Mouse (Mus musculus): ENCODE results near the gene Neurog2. TPM values are rescaled to one million over a fixed set of nuclear protein-coding genes. Genes with fewer than 3 reads are reported as not detected.

Gene Neurog2
- total RNA-seq (2021): not detected
- long read RNA-seq, experiment 1: 0 reads
- long read RNA-seq, experiment 2: 0 reads

DNA sequence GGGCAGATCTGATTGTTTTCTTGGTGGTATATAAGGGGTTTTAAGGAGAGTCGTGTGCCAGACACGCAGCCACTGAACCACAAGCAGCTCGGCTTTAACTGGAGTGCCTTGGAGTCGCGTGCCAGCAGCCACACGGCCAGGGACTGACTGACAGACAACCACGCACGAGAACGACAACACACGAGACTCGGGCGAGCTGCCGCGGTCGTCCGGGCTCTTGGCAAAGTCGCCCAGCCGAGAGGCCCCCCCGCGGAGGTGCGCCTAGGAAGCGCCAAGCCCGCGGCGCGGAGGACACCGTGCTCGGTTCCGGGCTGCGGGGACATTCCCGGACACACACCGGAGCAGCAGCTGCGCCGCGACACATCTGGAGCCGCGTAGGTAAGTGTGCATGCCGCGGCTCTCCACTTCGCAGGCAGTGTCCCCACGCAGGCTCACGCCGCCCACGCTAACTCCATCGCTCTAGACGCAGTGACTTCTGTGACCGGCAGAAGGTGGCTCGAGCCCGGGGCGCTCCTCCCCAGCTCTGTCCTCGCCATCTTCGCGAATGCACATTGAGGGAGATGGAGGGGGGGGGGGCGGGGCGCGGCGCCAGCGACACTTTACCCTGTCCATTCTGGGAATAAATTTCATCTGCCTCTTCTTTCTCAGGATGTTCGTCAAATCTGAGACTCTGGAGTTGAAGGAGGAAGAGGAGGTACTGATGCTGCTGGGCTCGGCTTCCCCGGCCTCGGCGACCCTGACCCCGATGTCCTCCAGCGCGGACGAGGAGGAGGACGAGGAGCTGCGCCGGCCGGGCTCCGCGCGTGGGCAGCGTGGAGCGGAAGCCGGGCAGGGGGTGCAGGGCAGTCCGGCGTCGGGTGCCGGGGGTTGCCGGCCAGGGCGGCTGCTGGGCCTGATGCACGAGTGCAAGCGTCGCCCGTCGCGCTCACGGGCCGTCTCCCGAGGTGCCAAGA is at the start of gene Neurog2:
TSS of gene Neurog2 (plus strand) at position 56 of the 953 bp plus-strand sequence.
- DNase-seq (ENCODE audit: low spot score in 2 of 2): no peak

DNA sequence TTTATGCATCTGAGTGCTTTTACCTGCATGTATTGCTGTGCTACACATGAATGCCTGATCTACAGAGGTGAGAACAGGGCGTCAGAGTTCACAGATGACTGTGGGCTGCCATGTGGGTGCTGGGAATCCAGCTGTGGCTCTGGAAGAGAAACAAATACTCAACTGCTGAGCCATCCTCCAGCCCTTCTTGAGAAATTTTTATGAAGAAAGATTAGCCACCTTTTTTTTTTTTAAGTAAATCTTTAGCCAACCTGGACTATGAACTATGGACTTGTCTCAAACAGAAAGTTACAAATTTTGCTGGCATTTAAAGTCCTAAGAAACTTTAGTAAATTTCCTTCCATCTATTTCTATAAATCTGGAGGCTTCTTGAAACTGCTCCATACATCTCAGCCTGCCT is 35.8 kb upstream of the Neurog2 start:
- DNase-seq (ENCODE audit: low spot score in 2 of 2): no peak

DNA sequence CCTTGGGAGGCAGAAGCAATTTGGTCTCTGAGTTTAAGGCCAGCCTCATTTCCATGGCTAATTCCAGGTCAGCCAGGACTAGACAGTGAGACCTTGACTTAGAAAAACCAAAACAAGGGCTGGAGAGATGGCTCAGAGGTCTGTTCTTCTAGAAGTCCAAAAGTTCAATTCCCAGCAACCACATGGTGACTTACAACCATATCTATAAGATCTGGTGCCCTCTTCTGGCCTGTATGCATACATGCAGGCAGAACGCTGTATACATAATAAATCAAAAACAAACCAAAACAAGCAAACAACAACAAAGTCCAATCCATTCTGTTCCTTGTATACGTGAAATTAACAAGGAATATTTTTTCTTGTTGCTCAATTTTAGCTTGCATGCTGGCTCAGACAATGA is 24.8 kb upstream of the Neurog2 start:
- DNase-seq (ENCODE audit: low spot score in 2 of 2): no peak

DNA sequence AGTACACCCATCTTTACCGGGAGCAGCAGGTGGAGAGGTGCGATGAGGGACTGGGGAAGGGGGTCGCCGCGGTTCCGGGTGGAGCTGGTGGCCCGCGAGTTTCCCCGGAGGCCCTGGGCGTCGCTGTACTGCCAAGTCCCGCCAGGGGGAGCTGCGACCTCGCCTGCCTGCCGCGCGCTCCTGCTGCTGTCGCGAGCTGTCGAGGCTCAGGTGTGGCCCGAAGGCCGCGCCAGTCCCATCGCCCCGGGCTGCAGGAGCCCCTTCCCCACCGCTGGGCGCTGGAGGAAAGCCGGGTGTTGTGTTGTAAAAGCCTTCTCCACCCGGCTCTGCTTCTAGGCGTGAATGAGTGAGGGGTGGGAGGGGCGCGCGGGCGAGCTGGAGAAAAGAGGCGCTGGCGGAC is 7.6 kb upstream of the Neurog2 start:
- peak; percentile 39 to 48 for DNase-seq (ENCODE audit: low spot score in 2 of 2)

DNA sequence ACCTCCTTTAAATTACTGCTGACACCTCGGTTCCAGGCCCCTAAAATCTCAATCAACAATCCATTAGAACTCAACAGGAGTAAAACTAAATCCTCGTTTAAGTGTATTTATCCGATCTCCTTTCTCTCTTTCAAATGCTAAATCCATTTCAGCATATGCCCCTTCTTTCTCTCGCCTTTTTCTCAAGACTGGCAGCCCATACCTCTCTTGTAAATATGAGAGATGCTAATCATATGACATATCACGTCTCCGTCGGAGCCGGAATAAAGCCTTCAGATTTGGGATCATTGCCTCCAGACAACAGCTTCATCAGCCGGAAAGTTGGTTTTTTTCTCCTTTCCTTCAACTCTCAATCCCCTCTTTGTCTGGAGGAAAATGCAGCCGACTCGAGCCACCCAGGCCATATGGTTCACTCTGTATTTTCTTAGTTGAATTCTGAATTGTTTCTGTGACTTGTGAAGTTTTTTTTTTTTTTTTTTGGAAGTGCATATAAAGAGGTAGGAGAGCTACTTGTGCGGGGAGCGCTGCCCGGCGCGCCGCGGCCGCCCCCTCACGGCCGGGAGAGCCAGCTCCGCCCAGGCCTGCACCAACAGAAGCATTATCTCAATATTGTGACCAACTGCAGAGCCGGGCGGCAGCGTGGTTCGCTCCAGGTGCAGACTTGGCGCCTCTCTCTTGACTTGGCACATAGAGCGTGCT is 7.1 kb upstream of the Neurog2 start:
- DNase-seq (ENCODE audit: low spot score in 2 of 2): no peak

DNA sequence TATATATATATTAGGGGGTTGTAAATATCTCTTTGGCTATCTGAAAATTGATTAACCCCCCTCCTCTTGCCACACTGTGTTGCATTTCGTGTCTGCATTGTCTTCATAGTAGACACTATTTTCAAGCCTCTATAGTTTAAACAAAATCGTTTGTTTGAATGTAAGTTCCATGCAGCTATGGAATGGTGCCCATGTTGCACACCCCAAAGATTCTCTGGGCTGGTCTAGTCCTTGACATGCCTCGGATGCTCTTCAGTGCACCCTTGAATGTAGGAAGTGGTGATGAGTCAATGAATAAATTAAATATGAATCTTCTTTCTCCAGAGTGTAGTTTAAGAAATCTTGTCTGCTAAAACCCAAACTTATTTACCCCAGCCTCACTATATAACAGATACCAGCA is 6.4 kb upstream of the Neurog2 start:
- DNase-seq (ENCODE audit: low spot score in 2 of 2): no peak

DNA sequence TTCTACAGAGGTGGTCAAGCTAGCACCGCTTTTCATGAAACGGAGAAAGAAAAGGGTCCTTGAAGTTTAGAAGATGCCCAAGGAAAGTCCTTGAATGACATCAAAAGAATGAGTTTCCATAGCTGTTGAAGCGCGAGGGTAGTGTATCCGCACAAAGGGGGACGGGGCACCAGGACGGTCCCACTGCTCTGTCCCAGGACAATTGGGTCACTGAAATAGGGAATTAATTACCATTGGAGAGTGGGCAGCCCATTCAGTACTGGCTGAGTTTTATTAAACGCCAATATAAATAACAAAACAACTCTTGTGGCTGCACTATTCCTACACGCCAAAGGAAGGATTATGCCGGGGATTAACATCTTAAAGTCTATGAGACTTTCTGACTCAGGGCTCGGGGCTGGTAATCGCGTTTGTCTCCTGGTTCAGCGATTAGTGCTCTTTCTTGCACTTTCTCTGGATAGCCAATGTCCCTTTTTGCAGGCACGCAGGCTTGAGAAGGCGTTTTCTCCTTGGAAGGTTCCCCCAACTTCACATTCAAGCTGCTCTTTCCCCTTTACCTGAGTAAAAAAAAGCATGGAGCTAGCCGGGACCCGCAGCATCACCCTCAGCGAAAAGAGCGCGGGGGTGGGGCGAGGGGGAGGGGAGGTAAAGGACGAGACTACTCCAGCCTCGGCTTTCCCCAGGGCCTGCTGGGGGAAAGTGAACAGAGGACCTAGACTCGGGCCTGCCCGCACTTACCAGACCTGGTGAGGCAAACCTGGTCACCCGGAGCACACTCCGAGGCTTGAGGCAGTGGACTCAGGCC is 5.6 kb upstream of the Neurog2 start:
- no peak for DNase-seq (ENCODE audit: low spot score in 2 of 2)

DNA sequence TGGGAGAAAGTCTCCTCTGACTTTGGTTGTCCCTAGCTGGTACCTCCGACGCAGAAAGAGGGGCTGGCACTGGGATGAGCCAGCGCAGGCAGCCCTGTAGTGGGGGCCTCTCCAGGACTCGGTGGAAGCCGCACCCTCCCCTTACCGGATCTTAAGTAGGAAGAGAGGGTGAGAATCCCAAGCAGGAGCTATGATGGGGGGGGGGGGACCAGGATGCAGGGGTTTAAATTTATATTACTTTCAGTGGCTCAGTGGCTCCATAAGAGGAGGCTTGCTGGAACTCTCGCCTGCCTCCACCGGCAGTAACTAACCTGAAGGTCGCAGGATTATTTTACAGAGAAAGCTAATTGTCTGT is 5.0 kb upstream of the Neurog2 start:
- no peak for DNase-seq (ENCODE audit: low spot score in 2 of 2)

DNA sequence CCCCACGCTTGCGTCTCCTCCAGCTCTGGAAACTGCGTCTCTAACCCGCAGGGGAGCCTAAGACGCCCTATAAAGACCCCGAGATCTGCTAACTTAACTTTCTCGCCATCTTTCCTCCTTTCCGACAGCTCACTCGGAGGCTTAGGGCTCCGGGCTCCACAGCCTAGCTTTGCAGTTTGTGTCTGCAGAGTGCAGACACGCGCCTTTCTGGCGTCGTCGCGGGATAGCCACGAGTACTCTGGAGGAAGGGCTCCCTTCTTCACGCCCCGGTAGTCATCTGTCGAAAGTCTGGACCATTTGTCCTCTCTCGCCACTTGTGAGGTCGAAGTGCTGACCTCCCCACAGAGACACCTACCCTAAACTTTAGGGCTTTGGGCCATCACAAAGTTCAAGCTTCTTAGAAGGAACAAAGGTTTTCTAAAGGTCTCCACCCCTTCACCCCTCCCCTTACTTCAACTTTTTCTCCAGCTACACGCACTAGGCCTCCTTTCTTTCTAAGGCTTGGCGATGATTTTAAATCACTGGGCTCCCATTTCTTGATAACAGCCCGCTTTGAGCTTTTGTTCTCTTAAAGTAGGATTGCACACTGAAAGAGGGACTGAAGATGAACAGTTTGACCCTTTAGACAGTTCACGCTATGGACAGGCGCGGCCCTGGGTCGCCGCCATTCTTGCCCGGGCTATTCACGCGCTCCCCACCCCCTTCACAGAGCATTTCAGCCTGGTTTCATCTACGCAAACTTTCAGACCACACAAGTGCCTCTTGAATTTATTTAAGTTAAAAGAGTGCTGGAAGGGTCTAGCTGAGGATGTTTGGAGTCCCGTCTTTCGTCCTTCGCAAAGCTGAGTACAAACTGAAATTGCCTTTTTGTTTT is 4.4 kb upstream of the Neurog2 start:
- no peak for DNase-seq (ENCODE audit: low spot score in 2 of 2)

DNA sequence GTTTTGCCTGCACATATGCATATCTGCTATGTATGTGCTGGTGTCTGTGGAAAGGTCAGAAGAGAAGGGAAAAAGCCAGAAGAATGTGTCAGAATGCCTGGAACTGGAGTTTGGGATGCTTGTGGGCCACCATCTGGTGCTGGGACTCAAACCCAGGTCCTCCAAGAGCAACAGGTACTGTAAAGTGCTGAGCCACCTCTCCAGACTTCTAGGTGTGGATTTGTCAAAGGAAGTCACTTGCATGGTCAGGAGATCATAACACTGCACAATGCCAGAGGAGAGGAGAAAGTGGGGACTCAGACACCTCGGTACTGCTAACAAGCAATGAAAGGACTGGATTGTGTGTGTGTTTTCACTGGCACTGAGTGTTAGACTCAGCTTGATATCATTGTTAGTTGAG is 2.7 kb upstream of the Neurog2 start:
- DNase-seq (ENCODE audit: low spot score in 2 of 2): no peak

DNA sequence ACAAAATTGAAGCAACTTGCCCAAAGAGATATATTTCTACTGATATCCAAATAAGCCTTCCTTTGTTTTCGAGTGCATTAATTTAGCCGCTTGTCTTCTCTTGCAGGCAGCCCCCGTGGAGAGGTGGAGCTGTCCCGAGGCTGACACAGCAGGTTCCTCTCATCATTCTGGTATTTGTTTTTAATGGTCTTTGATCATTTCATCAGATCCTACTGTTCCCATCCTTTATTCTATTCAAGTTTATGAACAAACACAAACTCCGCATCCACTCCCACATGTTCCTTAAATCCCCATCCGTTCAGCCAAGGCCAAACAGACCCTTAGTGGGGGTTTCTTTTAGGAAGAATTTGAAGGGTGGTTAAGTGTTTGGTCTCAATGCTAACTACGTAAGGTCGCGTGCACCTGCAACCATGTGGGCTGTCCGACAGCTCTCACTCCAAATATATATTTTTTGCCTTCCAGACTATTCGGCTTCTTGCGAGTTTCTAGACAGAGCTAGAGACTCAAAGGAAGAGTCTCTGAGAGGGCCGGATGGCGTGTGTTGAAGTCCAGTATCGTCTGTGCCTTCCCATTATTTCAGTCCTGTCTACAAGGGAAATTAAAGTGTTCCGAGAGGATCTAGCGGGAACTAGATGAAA is 2.1 kb upstream of the Neurog2 start:
- DNase-seq (ENCODE audit: low spot score in 2 of 2): no peak

DNA sequence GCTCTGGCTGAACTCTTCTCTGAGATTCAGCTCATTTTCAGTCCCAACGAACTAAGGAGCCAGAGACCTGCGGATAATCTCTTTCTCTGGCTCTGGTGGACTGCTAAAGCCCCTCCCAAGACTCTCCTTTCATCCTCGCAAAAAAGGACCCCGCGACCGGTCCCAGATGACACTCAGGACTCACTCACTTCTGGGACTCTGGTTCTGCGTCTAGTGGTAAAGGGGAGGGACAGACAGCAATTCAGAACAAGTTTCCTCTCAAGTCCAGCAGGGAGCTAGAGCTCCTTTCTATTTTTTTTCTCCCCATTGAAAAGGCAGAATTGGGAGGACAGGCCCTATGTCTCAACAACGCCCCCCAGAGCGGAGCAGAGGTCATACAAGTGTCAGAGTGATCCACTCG is 1.4 kb upstream of the Neurog2 start:
- no peak for DNase-seq (ENCODE audit: low spot score in 2 of 2)

DNA sequence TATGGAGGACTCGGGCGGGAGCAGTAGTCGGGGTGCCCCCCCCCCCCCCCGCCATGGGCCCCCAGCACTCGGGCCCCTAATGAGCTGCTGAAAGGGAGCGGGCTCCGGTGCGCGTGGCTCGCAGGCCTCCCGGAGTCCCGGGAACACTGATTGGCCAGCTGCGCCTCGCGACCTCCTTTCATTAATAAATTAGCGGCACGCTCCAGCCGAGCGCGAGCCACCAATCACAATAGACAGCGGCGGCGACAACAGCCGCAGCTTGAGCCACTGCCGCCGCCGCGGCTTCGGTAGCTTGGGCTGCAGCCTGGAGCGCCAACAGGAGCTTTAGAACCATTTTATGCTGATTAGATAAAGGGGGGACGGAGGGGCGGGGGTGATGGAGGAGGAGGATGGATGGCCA is 404 bp upstream of the Neurog2 start:
- DNase-seq (ENCODE audit: low spot score in 2 of 2): no peak

DNA sequence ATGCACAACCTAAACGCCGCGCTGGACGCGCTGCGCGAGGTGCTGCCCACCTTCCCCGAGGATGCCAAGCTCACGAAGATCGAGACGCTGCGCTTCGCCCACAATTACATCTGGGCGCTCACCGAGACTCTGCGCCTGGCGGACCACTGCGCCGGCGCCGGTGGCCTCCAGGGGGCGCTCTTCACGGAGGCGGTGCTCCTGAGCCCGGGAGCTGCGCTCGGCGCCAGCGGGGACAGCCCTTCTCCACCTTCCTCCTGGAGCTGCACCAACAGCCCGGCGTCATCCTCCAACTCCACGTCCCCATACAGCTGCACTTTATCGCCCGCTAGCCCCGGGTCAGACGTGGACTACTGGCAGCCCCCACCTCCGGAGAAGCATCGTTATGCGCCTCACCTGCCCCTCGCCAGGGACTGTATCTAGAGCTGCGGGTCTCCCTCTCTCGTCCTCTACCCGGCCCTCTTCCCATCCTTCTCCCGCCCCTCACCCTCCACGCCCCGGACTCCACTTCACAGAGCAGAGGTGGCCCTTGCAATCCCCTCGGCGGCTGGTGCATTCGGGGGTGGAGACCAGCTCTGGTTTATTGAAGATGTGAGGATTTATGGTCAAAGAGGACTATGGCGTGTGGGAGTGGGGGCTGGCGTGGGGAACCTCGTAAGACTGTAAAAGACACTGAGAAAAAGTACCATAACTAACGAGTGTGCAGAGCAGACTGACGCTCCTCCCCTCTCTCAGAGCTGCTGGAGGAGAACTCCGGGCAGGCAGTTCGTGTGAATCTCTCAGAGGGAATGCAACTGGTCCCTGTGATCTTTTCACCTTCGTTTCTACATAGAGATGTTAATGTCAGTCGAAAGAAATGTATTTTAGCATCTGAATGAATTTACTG is 1.4 kb downstream of the Neurog2 start:
- DNase-seq (ENCODE audit: low spot score in 2 of 2): peak; percentile 33 to 56

DNA sequence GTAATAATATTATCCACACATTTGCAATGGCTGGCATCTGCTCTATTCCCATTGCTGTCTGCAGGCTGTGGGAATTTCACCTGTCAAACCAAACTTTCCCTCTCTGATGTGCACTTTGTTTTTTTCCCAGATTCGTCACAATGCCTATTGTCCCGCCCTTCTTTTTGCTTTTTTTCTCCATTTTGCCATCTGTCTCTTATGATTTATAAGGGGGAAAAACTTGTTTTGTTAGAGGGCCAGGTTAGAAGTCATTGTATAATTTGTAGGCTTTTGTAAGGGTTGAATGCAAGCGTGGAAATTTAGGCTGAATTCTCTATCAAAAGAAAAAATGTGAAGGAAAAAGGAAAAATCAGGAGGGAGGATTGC is 2.0 kb downstream of the Neurog2 start:
- no peak for DNase-seq (ENCODE audit: low spot score in 2 of 2)

DNA sequence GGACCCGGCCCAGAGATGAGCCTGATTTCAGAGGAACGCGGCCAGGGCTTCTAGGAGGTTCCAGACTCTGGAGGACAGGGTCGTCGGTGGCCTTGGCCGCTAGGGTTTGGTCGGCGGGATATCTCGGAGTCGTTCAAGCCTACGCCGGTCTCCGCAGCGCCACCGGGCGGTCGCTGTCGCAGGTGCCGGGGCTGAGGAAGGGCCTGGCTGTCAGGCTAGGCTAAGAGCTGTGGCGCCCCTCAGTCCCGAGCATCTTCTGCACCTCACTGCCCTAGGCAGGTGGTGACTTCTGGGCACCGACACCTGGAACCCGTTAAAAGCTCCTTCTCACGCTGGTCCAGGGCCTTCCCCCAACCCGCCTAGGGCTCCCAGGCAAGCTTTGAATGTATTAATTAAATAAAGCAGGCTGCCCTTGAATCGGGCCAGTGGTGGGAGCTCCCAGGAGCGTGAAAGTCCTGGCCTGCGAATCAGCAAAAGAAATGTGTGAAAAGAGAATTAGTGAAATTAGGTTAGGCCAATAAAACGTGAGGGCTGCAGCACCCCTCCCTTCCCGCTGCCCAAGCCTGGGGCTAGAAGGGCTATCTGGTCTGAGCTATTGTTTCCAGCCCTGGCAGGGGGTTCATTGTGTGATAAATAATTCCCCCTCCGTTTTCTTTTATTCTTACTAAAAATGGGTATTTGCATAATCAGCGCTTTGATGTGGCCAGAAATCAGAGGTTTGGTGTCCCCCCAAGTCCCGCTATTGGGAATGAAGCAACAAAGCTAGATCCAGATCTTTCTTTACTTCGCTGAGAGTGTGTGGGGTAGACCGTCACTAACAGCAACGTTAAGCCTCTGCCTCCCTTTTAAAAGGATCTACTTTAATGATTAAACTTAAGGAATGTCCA is 7.2 kb downstream of the Neurog2 start:
- DNase-seq (ENCODE audit: low spot score in 2 of 2): no peak

DNA sequence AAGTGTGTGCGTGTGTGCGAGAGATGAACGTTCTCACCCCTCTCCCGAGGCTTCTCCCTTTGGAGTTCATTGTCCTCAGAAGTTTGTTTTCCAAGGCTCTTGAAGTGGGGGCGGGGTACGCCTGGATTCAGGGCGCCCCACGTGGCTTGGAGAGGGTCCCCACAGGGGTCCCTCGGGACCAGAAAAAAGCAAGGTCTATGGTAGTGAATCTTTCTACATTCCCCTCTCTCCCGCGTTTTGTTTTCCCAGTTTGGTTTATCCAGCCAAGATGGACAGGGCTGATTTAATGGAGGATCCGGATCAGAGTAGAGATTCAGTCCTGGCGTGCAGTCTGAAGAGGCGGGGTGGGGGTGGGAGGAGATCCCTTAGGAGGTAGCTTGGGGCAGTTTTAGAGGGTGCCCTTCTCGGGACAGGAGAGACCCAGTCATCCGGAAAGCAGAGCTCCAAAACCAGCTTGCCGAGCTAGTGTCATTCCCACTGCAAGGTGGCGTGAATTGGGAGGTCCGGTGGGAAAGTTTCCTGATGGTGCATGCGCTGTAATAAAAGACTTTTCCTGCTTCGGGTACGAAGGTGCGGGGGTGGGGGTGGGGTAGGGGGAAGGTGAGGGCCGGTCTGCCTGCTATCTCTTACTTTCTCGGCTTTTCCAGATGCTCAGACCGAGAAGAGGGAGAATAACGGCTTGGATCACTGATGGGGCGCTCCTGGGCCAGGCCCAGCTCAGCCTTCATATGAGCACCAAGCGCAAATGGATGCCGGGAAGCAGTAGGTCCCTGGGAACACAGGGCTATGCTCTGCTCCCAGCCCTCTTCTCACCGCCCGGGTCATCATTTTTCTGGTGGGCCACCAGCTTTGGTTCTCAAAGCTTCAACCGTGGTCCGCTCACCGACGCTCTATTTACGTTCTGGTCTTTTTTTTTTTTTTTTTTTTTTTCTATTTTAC is 8.1 kb downstream of the Neurog2 start:
- DNase-seq (ENCODE audit: low spot score in 2 of 2): no peak

Data from adrenal gland, postnatal 4 days (tissue).